Mouse (Mus musculus) CH12.LX (cell line): ENCODE measurements around the gene Cd151.

ENCODE experiments used
- CHD2 ChIP-seq: IDR thresholded peaks from 2 replicates; pipeline ENCODE4 v1.6.1; 2011; ENCODE audit warnings: low read length, improper control_type of control experiment
- CTCF ChIP-seq, 2 experiments: IDR thresholded peaks in 1 of 2; conservative IDR thresholded peaks in 1 of 2; 2 replicates each; pipeline ENCODE4 v1.5.1; 2011 to 2012; ENCODE audit warnings: low read depth in 2 of 2, low read length in 2 of 2, improper control_type of control experiment in 1 of 2, inconsistent platforms in 1 of 2, mild to moderate bottlenecking in 1 of 2, moderate library complexity in 1 of 2
- E2F4 ChIP-seq: IDR thresholded peaks from 2 replicates; pipeline ENCODE4 v1.6.1; 2011; ENCODE audit warnings: low read depth, low read length, improper control_type of control experiment; ENCODE audit not compliant: insufficient replicate concordance
- HCFC1 ChIP-seq: IDR thresholded peaks from 2 replicates; pipeline ENCODE4 v1.6.1; 2012; ENCODE audit warnings: low read depth, mild to moderate bottlenecking, inconsistent platforms, low read length, improper control_type of control experiment
- IRF4 ChIP-seq: IDR thresholded peaks from 2 replicates; pipeline ENCODE4 v1.6.1; 2014; ENCODE audit warnings: low read depth, mild to moderate bottlenecking, inconsistent platforms, low read length, improper control_type of control experiment
- JUND ChIP-seq: conservative IDR thresholded peaks from 2 replicates; pipeline ENCODE4 v1.6.1; 2011; ENCODE audit warnings: low read depth, low read length, improper control_type of control experiment
- KAT2A ChIP-seq: IDR thresholded peaks from 2 replicates; pipeline ENCODE4 v1.6.1; 2012; ENCODE audit warnings: low read length, improper control_type of control experiment, inconsistent platforms; ENCODE audit not compliant: insufficient replicate concordance
- MAFK ChIP-seq: IDR thresholded peaks from 2 replicates; pipeline ENCODE4 v1.6.1; 2011; ENCODE audit warnings: low read length, improper control_type of control experiment; ENCODE audit not compliant: insufficient replicate concordance
- POLR2A ChIP-seq: IDR thresholded peaks from 2 replicates; pipeline ENCODE4 v1.6.1; 2011; ENCODE audit warnings: low read depth, mild to moderate bottlenecking, improper control_type of control experiment, low read length
- SIN3A ChIP-seq: IDR thresholded peaks from 2 replicates; pipeline ENCODE4 v1.6.1; 2012; ENCODE audit warnings: low read length, improper control_type of control experiment, inconsistent platforms
- TCF12 ChIP-seq: IDR thresholded peaks from 2 replicates; pipeline ENCODE4 v1.6.1; 2014; ENCODE audit warnings: low read depth, mild to moderate bottlenecking, inconsistent platforms, low read length, improper control_type of control experiment
- USF1 ChIP-seq: IDR thresholded peaks from 2 replicates; pipeline ENCODE4 v1.6.1; 2014; ENCODE audit warnings: low read depth, mild to moderate bottlenecking, inconsistent platforms, low read length, improper control_type of control experiment
- ZC3H11A ChIP-seq: IDR thresholded peaks from 2 replicates; pipeline ENCODE4 v1.6.1; 2012; ENCODE audit warnings: low read depth, mild to moderate bottlenecking, inconsistent platforms, low read length, improper control_type of control experiment

- no peak for TF ChIP-seq USF1
- no peak for TF ChIP-seq ZC3H11A
- TF ChIP-seq CTCF (conservative IDR thresholded peaks at IDR 0.05 in 1 of 2, IDR thresholded peaks at IDR 0.05 in 1 of 2; ENCODE audit: low read depth in 2 of 2, low read length in 2 of 2): peak in 1 of 2 experiments; percentile 24; a peak in 1 of 4 replicates
- no peak for TF ChIP-seq JUND
- TF ChIP-seq CHD2: no peak
- TF ChIP-seq IRF4: no peak
- no peak for TF ChIP-seq HCFC1
- TF ChIP-seq TCF12: no peak
- TF ChIP-seq MAFK: no peak
- no peak for TF ChIP-seq POLR2A
- no peak for TF ChIP-seq SIN3A
- TF ChIP-seq KAT2A: no peak
- TF ChIP-seq E2F4: no peak
Measured at GRCm38 (mm10) chr7:141476981-141477370, 9.8 kb downstream of the Cd151 start.
